Mouse (Mus musculus) kidney, adult 9 months (tissue): ENCODE measurements around the gene Lce3b.

ENCODE experiments used
- DNase-seq: peaks from one replicate; pipeline ENCODE4 v3.0.0; 2022

Lce3b gene

DNA sequence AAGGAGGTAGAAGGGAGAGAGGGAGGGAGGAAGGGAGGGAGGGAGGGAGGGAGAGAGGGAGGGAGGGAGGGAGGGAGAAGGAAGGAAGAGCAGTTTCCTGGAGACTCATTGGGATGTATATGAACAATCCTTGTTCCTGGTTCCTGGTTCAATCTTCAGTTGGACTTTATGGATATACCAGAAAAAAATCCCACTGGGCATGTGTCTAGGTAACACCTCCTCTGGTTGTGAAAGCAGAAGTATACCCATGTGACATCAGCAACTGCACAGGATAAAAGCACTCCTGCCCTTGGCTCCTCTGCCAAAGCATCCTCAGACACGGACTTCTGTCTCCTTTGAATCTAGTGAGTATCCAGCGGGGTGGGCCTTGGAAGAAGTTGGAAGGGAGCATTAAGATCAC lies at the start of gene Lce3b:
Gene Lce3b (plus strand): TSS at position 301 of the 400 bp plus-strand sequence.
- no peak for DNase-seq

- peak; percentile 64 for DNase-seq
These were observed 38.7 kb upstream of the Lce3b start for GRCm38 (mm10) chr3:92894063-92894462.

GRCm38 (mm10) chr3:92894489-92894888 lies 38.3 kb upstream of the Lce3b start:
- DNase-seq, result no peak

DNA sequence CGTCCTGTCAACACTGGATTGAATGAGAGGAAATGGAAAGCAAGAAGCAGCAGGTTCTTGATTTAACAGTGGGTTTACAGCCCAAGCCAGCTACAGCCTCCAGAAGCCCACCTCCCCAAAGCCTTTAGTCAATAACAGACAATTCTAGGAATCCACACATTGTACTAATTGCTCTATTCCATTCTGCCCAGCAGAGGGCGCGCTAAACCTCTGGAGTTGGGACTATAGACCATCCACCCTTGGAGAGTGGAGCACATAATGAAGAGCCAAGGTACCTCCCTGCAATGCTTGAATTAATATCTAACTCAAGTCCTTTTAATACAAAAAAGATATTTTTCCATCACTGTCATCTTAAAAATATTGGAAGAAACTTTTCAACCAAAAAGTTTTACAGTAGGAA lies 29.8 kb upstream of the Lce3b start:
- DNase-seq, result peak; percentile 35

DNA sequence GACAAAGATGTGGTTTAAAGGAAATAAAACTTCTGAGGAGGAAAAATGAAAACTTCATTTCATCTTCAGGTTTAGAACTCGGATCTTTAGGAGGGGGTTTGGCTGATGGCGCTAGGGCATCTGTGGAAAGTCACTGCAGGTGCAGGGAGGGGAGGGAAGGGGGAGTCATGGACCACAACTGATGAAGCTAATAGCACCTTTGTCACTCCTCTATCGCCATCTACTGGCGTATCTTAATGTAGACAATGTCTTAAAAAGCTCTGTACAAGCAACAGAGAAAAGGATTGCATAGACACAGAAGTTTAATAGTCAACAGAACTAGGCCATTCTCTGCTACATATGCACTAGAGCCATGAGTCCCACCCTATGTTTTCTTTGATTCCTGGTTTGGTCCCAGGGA lies 29.1 kb upstream of the Lce3b start:
- DNase-seq, result no peak

DNA sequence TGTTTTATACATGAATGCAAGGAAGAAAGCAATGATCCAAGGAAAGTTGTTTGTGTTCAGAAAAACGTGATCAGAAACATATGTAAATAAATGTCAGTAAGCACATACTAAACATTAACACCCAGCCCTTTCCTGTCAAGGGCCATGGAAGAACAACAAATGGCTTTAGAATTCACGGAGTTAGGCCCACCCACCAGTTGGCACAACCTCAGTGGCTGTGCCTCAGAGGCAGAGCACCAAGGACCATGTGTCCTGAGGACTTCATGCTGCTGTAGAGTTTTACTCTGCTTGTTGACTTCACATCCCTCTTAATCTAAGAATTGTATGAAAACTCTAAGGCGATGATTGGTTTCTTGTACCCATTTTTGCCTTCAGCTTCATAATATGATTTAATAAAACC lies 27.6 kb upstream of the Lce3b start:
- DNase-seq, result no peak

DNA sequence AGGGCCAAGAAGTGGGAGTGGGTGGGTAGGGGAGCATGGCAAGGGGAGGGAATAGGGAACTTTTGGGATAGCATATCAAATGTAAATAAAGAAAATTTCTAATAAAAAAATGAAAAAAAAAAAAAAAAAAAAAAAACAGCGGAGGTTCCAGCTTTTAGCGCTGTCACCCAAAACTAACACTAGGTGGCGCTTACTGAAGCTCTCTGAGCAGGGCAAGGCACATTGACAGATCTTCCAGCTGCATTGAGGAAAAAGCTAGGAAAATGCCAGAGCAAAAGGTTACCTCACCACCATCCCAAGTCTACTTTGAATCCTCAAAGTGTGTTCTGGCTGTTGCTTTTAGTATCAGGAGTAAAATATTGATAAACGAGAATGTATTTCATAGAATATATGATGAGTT lies 25.2 kb upstream of the Lce3b start:
- peak; percentile 29 for DNase-seq

GRCm38 (mm10) chr3:92920364-92920763 lies 12.4 kb upstream of the Lce3b start:
- peak; percentile 5 for DNase-seq

- DNase-seq, result no peak
These were observed 6.6 kb upstream of the Lce3b start, which contains the start of gene Lce3a for GRCm38 (mm10) chr3:92926130-92926529. Lce3a (minus strand) TSS chr3:92926230.

DNA sequence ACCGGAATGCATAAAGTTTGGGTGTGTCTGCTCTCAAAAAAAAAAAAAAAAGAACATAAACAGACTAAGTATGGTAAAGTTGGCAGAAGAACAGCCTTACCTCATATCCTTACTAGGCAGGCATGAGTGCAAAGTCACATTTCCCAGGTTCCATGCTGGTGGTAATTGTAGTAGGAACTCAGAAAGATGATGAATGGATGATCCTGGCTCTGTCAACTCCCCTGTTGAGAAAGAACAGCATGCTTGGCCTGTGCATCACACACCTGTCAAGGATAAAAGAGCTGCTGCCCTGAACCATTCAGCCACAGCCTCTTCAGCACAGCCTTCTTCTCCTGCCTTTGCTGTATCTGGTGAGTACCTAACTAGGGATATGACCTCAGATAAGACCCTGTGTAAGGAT lies 11.4 kb downstream of the Lce3b start, which contains the start of gene Lce3c:
Gene Lce3c (plus strand): TSS at position 301 of the 400 bp plus-strand sequence.
- DNase-seq, result no peak

GRCm38 (mm10) chr3:92957090-92957489 lies 24.3 kb downstream of the Lce3b start, which contains the start of gene Lce3d:
Lce3d (plus strand) TSS chr3:92957390.
- no peak for DNase-seq

- DNase-seq, result no peak
These were observed 34.0 kb downstream of the Lce3b start, which contains the start of gene Lce3e for GRCm38 (mm10) chr3:92966761-92967160. Lce3e (plus strand) TSS chr3:92967061.

- no peak for DNase-seq
These were observed 45.7 kb downstream of the Lce3b start for GRCm38 (mm10) chr3:92978484-92978883.
